Mouse (Mus musculus): Measurements from ENCODE around the gene Adamtsl5.
A peak's percentile ranks its signal among the peaks of the same experiment; 100 is the strongest.

DNA sequence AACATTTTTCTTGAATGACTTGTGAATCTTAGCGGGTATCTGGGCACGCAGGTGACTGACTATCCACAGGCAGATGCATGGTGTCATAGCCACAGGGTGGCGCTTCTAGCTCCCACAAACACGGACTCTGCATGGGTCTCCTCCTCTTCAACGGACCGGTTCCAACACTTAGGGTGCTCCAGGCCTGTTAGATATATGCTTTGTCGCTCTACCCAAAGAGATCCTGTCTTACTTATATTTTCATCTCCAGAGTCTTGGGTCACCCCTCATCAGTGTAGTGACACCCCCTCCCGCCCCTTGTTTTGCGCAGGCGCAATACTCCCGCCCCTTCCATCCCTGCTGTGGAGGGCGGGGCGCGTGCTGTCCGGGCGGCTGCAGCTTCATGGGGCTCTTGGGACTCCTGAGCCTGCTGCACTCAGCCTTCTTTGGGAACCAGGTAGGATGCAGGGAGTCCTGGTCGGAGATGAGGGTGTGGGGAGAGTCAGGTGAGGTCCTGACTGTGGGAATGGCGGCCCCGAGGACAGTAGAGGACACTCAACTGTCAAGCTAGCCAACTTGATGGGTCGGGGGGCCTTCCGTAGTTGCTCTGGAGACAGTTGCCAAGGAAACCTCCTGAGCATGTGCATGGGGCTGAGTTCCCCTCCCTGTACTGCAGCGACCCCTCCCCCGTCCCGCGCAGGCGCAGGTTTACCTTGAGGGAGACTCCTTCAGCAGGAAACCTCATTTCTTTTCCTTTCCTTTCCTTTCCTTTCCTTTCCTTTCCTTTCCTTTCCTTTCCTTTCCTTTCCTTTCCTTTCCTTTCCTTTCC, 52.4 kb downstream of the Adamtsl5 start, which contains the start of gene Apc2:
- no peak for TF ChIP-seq GATA1 (IDR thresholded peaks at IDR 0.05; ENCODE audit: borderline replicate concordance, low read length)
- TF ChIP-seq CTCF (IDR thresholded peaks at IDR 0.05; ENCODE audit: low read depth, low read length): peak; percentile 42
- TF ChIP-seq TAL1 (conservative IDR thresholded peaks at IDR 0.05; ENCODE audit: low read depth, low read length): no peak
- 0 out of 2 replicates have a peak, but pooled peaks have one; percentile 33 for TF ChIP-seq POLR2AphosphoS5 (IDR thresholded peaks at IDR 0.05; ENCODE audit: insufficient replicate concordance, low read depth, low read length)
